Mouse (Mus musculus): Measurements from ENCODE around the gene Slc4a11. TPM values are rescaled to one million over a fixed set of nuclear protein-coding genes. Genes with fewer than 3 reads are reported as not detected.

Slc4a11 gene
- total and polyA plus RNA-seq, 2 experiments from 2014 or later = 0.16 to 0.53 TPM

DNA sequence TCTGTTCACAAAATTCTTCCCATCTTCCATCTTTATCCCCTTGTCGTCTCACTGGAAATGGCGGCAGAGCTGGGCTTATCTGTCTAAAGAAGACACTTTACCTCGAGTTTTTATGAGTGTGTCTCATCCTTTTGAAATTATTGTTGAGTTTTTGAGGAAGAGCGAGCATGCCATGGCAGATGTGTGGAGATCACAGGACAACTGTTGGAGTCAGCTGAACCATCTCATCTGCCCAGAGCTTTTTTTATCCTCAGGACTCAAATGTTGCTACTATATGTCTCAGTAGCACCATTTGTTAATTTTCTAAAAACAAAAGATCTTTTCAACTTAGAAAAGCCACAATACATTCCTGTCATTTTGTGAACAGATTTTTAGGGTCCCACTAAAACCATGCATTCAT lies 52.1 kb downstream of the Slc4a11 start:
- no peak for TF ChIP-seq CTCF (IDR thresholded peaks at IDR 0.05; ENCODE audit: low read depth)
- no peak overlapping the region for H3K9ac ChIP-seq (replicated peaks; ENCODE audit: low read length)
- H3K4me3 ChIP-seq (ENCODE audit: low read length) = no peak overlapping the region
- H3K27me3 ChIP-seq (ENCODE audit: insufficient read depth, low read length) = no peaks in the 10 kb centered on the region
- WGBS = 83% methylated on average over 4 of the region's 4 CpGs
- H3K9me3 ChIP-seq (ENCODE audit: low read length) = no peaks in the 10 kb centered on the region
- DNase-seq (ENCODE audit: low spot score) = no peak
- H3K27ac ChIP-seq = no peak overlapping the region
- no peak overlapping the region for H3K4me2 ChIP-seq (ENCODE audit: low read depth, low read length)
- H3K4me1 ChIP-seq (ENCODE audit: insufficient read depth, low read length) = peaks cover 11% of the 10 kb centered on the region; the same call in 1 of the 2 replicates
- peaks cover 3% of the 10 kb centered on the region; the same call in 1 of the 2 replicates for H3K36me3 ChIP-seq (ENCODE audit: insufficient read depth, low read length)
- ATAC-seq = no peak

DNA sequence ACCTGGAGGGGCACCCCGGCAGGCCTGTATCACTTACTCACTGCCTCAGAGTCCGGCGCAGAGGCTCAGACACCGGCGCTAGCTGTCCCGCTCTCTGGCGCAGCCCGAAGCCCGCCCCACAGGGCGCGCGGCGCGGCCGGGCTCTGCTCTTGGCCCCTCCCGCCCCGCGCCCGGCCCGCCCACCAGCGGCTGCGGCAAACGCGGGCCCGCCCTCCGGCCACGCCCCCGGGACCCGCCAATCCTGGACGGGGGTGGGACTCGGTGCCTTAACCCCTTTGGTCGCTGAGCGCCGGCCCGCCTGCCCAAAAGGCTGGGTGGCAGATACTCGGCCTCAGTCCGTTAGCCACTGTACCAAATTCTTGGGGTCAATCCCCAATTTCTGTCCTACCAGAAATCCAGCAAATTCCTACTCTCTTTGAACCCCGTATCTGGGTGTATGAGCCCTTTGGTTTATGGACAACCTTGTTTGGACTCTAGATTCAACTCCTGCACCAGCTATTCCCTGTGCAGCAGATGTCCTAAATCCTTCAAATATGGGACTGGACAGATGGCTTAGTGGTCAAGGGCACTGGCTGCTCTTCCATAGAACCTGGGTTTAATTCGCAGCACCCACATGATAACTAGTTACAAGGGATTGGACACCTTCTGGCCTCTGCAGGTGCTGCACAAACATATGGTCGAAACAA lies 54.5 kb downstream of the Slc4a11 start, which contains the start of gene Lzts3:
Gene Lzts3 (minus strand): TSS at position 120 of the 686 bp plus-strand sequence.
- H3K36me3 ChIP-seq (ENCODE audit: insufficient read depth, low read length) = no peaks in the 10 kb centered on the region
- peak; percentile 96 for ATAC-seq
- H3K4me2 ChIP-seq (ENCODE audit: low read depth, low read length) = peak within 1 kb of the TSS; percentile 80
- H3K27ac ChIP-seq = peak within 1 kb of the TSS; percentile 84
- H3K9me3 ChIP-seq (ENCODE audit: low read length) = no peaks in the 10 kb centered on the region
- peak within 1 kb of the TSS; percentile 80 for H3K9ac ChIP-seq (replicated peaks; ENCODE audit: low read length)
- 0 out of 2 replicates have a peak, but pooled peaks have one; percentile 6 for TF ChIP-seq CTCF (IDR thresholded peaks at IDR 0.05; ENCODE audit: low read depth)
- 3% methylated on average over 29 of the region's 40 CpGs for WGBS
- H3K4me1 ChIP-seq (ENCODE audit: insufficient read depth, low read length) = peaks cover 11% of the 10 kb centered on the region; the same call in 1 of the 2 replicates
- H3K27me3 ChIP-seq (ENCODE audit: insufficient read depth, low read length) = no peaks in the 10 kb centered on the region
- H3K4me3 ChIP-seq (ENCODE audit: low read length) = peak within 1 kb of the TSS; percentile 84
- DNase-seq (ENCODE audit: low spot score) = peak; percentile 96

- H3K9me3 ChIP-seq (ENCODE audit: low read length) = no peaks in the 10 kb centered on the region
- H3K27me3 ChIP-seq (ENCODE audit: insufficient read depth, low read length) = no peaks in the 10 kb centered on the region
- H3K4me3 ChIP-seq (ENCODE audit: low read length) = peak overlapping the region; percentile 84
- DNase-seq (ENCODE audit: low spot score) = peak; percentile 58
- no peak for TF ChIP-seq CTCF (IDR thresholded peaks at IDR 0.05; ENCODE audit: low read depth)
- peak overlapping the region; percentile 84 for H3K27ac ChIP-seq
- peak overlapping the region; percentile 80 for H3K9ac ChIP-seq (replicated peaks; ENCODE audit: low read length)
- ATAC-seq = peak; percentile 76
- peak overlapping the region; percentile 80 for H3K4me2 ChIP-seq (ENCODE audit: low read depth, low read length)
- H3K4me1 ChIP-seq (ENCODE audit: insufficient read depth, low read length) = peaks cover 11% of the 10 kb centered on the region; the same call in 1 of the 2 replicates
- no peaks in the 10 kb centered on the region for H3K36me3 ChIP-seq (ENCODE audit: insufficient read depth, low read length)
- 2% methylated on average over 25 of the region's 27 CpGs for WGBS
Measured at GRCm38 (mm10) chr2:130642197-130642660, 55.1 kb downstream of the Slc4a11 start.

DNA sequence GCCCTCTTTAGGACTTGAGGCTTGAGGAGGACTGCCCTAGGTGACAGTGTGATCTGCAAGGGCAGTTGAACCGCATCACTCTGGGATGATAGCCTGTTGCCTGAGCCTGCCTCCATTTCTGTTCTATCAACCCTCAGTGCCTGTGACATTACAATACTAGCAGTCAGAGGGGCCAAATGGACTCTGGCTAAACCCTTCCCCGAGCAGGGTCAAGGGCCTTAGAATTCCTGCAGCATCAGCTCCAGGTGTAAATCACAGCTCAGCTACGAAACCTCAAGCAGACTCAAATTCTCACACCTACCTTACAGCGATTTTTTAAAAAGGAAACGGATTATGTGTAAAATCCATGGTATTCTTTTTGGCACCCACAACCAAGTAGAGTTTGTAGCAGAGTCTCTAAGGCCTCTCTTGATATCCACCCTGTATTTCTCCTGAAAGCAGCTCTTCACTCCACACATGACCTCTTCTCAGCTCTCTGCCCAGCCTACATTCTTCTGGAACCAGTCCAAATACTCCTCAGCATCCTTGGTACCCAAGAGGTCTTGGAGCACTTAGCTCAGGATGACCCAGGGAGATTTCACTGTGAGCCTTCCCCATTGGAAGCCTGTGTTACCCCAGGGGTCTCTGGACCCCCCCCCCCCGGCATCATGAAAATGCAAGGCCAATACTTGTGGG lies 55.8 kb downstream of the Slc4a11 start:
- Histone ChIP-seq H3K27me3 (ENCODE audit: insufficient read depth, low read length) (no peaks in the 10 kb centered on the region; the same call in 1 of the 2 replicates), H3K9ac (replicated peaks; ENCODE audit: low read length) (peak overlapping the region; percentile 80), H3K36me3 (ENCODE audit: insufficient read depth, low read length) (no peaks in the 10 kb centered on the region), H3K4me2 (ENCODE audit: low read depth, low read length) (peak overlapping the region; percentile 80), H3K9me3 (ENCODE audit: low read length) (no peaks in the 10 kb centered on the region), H3K27ac (peak overlapping the region; percentile 84; the same call in 1 of the 2 replicates), H3K4me1 (ENCODE audit: insufficient read depth, low read length) (peaks cover 11% of the 10 kb centered on the region; the same call in 1 of the 2 replicates), H3K4me3 (ENCODE audit: low read length) (peak overlapping the region; percentile 84)
- WGBS = 63% methylated on average over 6 of the region's 6 CpGs
- DNase-seq (ENCODE audit: low spot score) (peak; percentile 20), ATAC-seq (no peak)
- TF ChIP-seq CTCF (IDR thresholded peaks at IDR 0.05; ENCODE audit: low read depth) = no peak

DNA sequence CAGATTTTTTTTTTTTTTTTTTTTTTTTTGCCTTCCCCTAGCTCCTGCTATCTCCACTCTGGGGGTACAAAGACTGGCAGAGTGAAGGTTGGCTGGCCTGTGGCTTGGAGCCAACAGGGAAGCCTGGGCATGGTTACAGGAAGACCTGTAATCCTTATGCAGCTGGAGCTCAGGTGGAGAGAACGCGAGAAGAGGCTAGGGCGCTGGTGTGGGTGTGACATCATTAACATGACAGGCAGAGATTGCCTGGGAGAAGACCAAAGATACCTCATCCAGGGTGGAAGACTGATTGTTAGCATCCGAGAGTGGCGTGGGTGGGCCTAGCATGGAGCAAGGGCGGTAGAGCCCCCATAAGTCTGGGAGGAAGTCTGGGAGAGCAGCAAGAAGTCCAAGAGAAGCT lies 58.0 kb downstream of the Slc4a11 start:
- DNase-seq (ENCODE audit: low spot score) (no peak), ATAC-seq (no peak)
- no peaks in the 10 kb centered on the region; the same call in 1 of the 2 replicates for H3K27me3 ChIP-seq (ENCODE audit: insufficient read depth, low read length)
- 81% methylated on average over 6 of the region's 6 CpGs for WGBS
- H3K4me3 ChIP-seq (ENCODE audit: low read length) = no peak overlapping the region
- H3K4me2 ChIP-seq (ENCODE audit: low read depth, low read length) = no peak overlapping the region
- peaks cover 6% of the 10 kb centered on the region; the same call in 1 of the 2 replicates for H3K36me3 ChIP-seq (ENCODE audit: insufficient read depth, low read length)
- peaks cover 19% of the 10 kb centered on the region for H3K4me1 ChIP-seq (ENCODE audit: insufficient read depth, low read length)
- H3K9ac ChIP-seq (replicated peaks; ENCODE audit: low read length) = no peak overlapping the region
- H3K9me3 ChIP-seq (ENCODE audit: low read length) = no peaks in the 10 kb centered on the region
- no peak overlapping the region for H3K27ac ChIP-seq
- no peak for TF ChIP-seq CTCF (IDR thresholded peaks at IDR 0.05; ENCODE audit: low read depth)

DNA sequence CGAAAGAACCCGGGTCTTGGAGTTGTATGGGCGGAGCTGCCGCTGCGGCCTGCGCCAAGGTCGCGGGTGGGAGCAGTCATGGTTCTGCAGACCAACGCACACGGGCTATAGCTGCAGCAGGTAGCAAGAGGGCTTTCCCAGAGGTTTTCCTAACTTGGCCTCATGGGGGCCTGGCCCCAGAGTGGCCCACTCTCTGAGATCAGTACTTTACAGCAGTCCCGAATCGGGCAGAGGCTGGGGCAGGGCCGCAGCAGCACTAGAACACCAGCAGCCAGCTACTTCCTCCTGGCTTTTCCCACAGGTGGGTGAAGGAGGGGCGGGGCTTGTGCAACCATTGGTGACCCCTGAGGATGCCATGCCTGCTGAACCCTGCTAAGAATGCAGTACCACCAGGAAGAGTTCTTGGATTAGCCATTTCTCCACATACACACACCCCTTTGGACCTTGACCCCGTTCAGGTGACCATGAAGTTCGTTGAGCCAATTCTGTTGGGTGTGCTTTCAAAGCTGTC lies 59.2 kb downstream of the Slc4a11 start:
- Histone ChIP-seq H3K9me3 (ENCODE audit: low read length) (no peaks in the 10 kb centered on the region), H3K4me3 (ENCODE audit: low read length) (no peak overlapping the region), H3K36me3 (ENCODE audit: insufficient read depth, low read length) (peaks cover 6% of the 10 kb centered on the region; the same call in 1 of the 2 replicates), H3K9ac (replicated peaks; ENCODE audit: low read length) (no peak overlapping the region), H3K27me3 (ENCODE audit: insufficient read depth, low read length) (no peaks in the 10 kb centered on the region; the same call in 1 of the 2 replicates), H3K4me2 (ENCODE audit: low read depth, low read length) (no peak overlapping the region), H3K27ac (no peak overlapping the region), H3K4me1 (ENCODE audit: insufficient read depth, low read length) (peaks cover 20% of the 10 kb centered on the region)
- DNase-seq (ENCODE audit: low spot score) (no peak), ATAC-seq (no peak)
- WGBS = 38% methylated on average over 16 of the region's 16 CpGs
- TF ChIP-seq CTCF (IDR thresholded peaks at IDR 0.05; ENCODE audit: low read depth) = no peak
